Mouse (Mus musculus) frontal cortex, postnatal 10 days (tissue): ENCODE measurements around the gene Gm20425.
A peak's percentile ranks its signal among the peaks of the same experiment; 100 is the strongest.

ENCODE experiments used
- DNase-seq, 2 experiments: peaks; one replicate each; pipeline ENCODE4 v3.0.0; 2022; ENCODE audit warnings: low spot score in 2 of 2, mixed read lengths in 1 of 2

The Gm20425 gene

DNA sequence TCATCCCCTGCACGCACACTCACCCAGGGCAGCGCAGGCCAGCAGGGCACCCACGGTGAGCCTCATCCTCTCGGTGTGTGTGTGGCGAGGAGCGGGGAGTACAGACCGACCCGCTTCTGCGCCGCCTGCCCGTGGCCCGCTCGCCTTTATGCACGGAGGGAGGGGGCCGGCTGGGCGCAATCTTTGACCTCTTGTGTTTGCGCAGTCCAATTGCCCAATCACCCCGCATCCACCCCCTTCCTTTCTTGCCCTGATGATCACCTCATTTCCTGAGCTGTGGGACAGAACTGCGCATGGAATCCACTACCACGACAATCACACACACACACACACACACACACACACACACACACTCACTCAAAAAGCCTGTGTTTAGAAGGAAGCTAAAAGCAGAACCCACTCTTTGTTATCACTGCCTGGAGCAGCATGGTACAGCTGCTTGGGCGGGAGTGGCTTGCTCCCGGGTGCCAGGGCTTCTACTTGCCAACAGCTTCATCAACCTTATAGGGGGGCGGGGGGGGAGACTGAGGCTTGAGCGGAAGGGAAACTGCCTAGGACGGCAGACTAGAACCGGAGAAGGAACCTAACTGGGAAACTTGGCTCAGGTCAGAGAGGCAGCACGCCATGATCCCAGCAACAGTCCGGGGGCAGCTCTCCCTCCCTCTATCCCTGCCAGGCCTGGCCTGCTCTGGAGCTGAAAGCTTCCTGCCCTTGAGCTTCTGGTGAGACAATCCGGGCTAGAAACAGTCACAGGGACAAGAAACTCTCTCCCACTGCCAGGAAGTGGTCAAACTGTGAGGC is at the start of gene Gm20425, which contains the start of gene Trf:
Gm20425 (minus strand) TSS at position 157 of the 801 bp plus-strand sequence.
Trf (minus strand) TSS at position 294 of the 801 bp plus-strand sequence.
- DNase-seq, result peak; percentile 30 to 50

DNA sequence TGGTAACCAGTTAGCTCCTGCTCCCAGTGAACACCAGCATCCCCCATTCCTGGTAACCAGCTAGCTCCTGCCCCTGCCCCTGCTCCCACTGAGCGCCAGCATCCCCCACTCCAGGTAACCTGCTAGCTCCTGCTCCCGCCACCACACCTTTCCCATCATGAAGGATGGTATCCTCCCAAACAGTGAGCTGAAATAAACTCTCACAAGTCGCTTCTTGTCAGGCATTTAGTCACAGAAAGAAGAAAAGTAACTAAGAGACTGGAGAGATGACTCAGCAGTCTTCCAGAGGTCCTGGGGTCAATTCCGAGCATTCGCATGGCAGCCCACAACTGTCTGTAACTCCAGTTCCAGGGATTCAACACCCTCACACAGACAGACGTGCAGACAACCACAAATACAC is 46.8 kb upstream of the Gm20425 start:
- no peak for DNase-seq

GRCm38 (mm10) chr9:103275676-103276075 is 45.6 kb upstream of the Gm20425 start:
- DNase-seq, result no peak

- DNase-seq, result no peak
Measured at GRCm38 (mm10) chr9:103274819-103275218, 44.7 kb upstream of the Gm20425 start.

GRCm38 (mm10) chr9:103271104-103271503 is 41.0 kb upstream of the Gm20425 start:
- no peak for DNase-seq

DNA sequence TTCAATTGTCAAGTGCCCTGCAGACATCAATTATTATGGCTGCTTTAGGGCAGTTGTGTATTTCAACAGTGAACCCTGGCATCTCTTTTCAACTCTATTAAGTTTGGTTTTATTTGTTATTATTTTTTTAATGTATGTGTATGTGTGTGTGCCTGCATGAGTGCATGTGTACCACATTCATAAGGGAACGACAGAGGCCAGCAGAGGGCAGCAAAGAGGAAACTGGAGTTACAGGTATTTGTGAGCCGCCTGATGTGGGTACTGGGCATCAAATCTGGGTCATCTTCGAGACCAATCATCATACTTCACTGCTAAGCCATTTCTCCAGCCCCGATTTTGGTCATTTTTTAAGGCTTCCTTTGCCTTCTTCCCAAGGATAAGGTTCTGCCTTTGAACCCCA is 35.7 kb upstream of the Gm20425 start:
- no peak for DNase-seq

DNA sequence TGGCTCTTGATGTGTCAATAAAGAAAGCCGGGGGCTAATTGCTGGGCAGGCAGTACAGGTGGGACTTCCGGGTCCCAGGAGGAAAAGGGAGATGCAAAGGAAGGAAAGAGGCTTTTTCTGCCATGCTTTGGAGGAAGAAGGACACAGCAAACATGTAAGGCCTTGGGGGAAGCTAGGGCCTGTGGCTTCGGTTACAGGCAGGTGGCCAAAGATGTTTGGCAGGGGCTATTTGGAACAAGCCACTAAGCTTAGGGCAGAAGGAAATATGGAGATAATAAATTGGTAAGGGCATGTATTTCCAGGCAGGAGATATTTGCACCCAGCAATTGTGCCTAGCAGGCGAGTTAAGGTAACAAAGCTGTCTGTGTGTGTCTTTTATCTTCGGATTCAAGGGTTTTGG is 22.8 kb upstream of the Gm20425 start:
- no peak for DNase-seq

GRCm38 (mm10) chr9:103248618-103249017 is 18.5 kb upstream of the Gm20425 start:
- no peak for DNase-seq

GRCm38 (mm10) chr9:103246526-103247168 is 16.5 kb upstream of the Gm20425 start:
- DNase-seq, result no peak

DNA sequence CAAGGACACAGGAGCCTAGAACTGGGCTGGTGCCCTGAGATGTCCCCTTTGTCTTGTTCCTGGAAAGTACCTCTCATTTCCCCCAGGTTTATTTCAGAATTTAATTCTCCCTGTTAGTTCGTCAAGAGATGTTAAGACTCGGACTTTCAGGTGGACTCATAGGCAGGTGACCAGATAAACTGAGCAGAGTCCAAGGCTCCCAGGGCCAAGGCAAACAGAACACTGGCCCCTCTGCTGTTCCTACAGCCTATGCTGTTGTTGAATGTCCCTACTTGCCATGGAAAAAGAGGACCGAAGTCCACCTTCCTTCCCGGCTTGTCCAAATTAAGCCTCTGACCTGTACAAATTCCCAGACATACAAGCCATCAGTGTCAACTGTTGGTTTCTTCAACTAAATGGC is 13.5 kb upstream of the Gm20425 start:
- no peak for DNase-seq

- no peak for DNase-seq
Measured at GRCm38 (mm10) chr9:103241206-103241605, 11.1 kb upstream of the Gm20425 start.

DNA sequence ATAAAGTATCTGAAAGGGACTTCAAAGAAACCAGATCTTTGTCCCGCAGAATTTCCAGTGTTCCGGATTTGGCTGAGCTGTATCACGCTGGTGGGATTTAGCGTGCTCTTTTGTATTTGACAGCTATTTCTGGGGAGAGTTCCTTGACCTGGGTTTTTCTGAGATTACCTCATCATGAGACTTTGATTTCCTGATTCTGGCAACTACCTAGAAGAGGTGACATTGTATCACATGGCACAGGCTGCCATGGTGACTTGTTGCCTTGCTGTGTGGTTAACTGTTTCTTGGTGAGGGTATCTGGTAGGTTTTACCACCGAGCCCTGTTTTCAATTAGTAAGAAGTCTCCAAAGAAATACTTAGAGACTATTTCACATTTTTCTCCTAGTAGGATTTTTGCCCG is 9.4 kb upstream of the Gm20425 start:
- DNase-seq, result no peak

DNA sequence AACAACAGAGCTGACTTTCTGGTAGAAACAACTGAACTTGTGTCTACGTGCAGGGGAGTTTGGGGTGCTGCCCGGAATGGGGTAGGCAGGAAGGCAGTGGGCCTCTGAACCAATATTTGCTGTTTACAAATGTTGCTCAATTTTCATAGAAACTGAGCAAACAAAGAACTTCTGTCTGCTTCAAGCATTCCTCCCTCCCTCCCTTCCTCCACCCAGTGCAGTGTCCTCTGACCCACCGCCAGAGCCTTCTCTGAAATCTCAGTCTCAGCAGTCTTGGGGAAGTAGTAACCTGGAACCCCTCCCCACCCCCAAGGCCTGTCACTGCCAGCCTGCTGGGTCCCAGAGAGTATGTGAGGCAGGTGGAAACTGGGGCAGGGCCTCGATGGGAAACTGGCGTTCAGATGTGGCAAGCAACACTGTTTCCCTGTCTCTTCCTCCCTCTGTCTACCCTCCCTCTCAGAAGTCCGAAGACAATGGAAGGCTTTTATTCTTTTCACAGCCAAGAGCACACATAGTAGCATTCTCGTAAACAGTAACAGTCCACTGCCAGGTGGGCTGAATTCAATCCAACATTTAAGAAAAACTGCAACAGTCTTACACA is 4.6 kb upstream of the Gm20425 start:
- DNase-seq, result no peak

DNA sequence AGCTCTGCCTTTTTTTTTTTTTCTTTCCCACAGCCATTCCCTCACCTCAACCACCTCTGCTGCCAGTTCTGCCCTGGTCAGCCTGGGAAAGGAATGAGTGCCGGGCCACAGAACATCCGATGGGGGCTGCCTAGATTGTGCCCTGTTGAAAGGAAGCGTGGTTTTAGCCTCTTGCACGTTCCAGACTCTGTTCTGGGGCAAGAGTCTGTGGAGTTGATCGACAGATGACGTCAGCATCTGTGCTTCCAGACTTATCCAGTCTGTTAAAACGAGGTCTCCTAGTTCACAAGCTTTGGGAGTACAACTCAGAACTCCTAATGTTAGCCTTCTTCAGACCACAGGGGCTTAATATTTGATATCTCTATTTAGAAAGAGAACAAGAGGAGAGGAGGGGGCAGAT is 4.0 kb upstream of the Gm20425 start:
- no peak for DNase-seq

- DNase-seq, result no peak
Measured at GRCm38 (mm10) chr9:103233006-103233395, 2.9 kb upstream of the Gm20425 start.

GRCm38 (mm10) chr9:103232232-103233005 is 2.3 kb upstream of the Gm20425 start:
- DNase-seq, result no peak

DNA sequence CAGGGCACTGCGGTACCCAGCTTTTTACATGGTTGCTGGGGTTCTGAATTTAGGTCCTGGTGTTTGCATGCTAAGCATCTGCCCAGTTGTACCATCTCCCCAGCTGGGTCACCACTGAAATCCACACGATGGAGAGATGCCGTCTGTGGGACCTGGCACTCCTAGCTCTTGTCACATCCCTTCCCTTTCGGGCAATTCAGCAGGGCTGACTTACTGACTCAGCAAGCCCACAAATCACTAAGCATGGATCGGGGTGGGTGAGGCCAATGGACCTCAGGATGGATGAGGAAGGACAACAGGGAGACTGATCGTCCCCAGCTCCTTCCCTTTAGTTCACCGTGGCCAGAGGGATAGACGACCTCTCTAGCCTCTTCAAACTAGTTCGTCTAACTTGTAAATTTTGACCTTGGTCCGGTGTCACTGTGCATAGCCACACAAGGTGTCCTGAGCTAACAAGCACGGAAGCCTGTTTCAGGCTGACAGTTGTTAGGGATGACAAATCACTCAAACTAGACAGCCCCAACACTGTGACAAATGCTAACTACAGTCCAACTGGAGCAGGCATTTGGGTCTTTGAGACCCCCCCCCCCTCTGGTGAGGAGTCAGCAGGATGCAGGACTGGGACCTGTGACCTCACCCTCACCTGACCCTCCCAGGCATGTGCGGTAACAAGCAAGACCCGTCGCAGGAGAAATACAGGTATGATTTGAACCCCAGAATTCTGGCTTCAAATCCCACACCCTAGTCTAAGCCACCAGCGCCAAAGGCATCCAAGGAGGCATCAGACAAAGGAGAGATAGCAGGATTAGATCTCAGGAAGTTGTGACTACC is 855 bp downstream of the Gm20425 start:
- DNase-seq, result no peak

- no peak for DNase-seq
Measured at GRCm38 (mm10) chr9:103228370-103229003, 1.6 kb downstream of the Gm20425 start.

DNA sequence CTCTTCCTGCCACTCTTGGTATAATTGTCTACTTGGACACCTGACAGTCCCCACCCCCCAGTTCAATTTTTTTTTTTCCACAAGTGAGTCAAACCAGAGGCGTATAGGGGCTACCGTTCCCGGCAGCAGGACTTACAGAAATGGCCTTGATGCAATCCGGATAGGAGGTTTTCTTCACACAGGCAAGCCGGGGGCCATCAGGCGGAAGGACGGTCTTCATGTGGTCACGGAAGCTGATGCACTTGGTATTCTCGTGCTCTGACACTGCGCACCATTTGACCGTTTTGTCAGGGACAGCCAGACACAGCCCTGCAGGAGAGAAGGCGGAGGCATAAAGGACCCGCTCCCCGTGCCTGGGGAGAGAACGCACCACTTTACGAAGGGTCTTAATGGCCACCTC is 2.3 kb downstream of the Gm20425 start:
- DNase-seq, result no peak

DNA sequence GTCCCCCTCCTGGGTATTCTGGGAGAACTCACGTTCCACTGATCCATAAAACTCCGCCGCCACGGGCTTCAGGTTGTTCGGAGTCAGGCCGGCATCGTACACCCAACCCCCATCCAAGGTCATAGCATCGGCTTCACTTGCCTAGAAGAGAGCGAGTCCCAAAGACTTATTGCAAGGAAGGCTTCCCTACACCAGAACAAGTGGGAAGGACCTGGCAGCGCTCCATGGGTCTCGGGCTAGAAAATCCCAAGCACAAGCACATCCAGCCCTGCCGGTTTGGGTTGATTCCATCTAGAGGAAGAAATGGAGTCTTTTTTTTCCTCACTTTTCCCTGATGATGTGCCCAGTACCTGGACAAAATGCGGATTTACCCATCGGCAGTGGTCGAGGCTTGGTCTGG is 3.3 kb downstream of the Gm20425 start:
- DNase-seq, result no peak

DNA sequence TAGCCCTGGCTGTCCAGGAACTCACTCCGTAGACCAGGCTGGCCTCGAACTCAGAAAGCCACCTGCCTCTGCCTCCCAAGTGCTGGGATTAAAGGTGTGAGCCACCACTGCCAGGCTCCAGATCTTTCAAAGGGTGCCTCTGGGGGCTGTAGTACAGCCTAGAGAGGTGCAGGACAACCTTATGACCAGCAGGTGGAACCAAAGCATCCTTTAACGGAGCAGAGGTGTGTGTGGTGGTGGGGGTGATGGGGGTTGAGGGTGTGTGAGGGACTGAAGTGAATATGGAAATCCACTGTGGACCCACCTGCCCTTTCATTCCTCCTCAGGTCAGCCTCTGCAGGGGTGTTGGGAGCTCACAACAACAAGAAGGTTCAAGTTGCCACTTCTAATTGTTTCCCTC is 4.6 kb downstream of the Gm20425 start:
- no peak for DNase-seq
